Mouse (Mus musculus): ENCODE measurements at regions not wholly inside any gene's neighbourhood (a gene's known extent, or its start where the extent isn't known, plus 50 kb on each side); places are given as distances from the start of the nearest gene placed in this dataset.
"Not testable (repeated sequence)": the region's sequence is repeated elsewhere in the genome, so short reads cannot be mapped to it uniquely, and the experiment has no call there.

DNA sequence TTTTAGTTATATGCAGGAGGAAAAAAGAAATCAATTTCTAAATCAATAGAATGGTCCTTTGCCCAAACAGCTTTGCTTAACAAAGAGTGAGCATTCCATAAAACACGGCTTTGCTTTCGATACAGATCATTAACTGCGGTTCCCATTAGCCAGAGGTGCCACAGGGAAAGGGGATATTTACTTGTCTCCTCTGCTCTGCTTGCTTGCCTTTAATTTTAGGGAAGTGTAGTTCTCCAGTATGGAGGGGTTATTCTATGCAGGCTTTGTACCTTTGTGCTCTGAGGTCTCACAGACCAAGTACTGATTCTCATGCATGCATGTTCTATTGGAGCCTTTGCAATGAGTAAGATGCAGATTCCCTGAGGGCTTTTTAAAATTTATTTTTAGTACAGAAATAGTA lies 520.2 kb upstream of the Stxbp6 start:
- DNase-seq (ENCODE audit: low spot score in 2 of 2), result no peak

DNA sequence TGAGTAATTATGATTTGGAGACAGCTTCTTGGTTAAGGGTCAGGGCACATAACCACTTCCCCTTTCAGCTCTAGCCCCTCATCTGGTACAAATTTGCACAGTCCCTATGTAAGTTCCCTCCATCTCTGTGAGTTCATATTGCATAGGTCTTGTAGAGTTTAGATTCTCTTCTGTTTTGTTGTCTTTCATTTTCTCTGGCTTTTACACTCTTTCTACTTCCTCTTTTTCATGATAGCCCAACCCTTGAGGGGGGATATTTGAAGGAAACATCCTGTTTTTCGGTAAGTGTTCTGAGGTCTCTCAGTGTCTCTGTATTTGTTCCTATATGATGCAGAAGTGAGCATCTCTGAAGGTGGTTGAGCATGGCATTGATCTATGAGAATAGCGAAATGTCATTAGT lies 515.7 kb upstream of the Stxbp6 start:
- no peak for DNase-seq (ENCODE audit: low spot score in 2 of 2)

DNA sequence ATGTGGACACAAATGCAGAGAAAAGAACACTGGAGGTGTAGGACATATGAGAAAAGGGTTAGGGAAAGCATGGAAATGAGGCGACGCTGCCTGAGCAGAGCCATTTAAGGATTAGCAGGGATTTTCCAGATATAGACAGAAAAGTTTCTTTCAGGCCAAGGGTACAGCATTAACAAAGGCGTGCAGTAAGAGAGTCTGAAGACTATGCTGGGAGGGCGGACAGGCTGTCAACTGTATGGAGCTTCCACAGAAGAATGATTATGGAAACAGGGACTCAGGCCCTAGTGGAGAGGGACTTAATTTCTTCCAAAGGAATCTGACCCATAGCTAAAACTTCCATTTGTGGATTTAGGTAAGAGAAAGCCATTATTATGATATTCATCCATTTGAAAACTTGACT lies 511.3 kb upstream of the Stxbp6 start:
- no peak for DNase-seq (ENCODE audit: low spot score in 2 of 2)

DNA sequence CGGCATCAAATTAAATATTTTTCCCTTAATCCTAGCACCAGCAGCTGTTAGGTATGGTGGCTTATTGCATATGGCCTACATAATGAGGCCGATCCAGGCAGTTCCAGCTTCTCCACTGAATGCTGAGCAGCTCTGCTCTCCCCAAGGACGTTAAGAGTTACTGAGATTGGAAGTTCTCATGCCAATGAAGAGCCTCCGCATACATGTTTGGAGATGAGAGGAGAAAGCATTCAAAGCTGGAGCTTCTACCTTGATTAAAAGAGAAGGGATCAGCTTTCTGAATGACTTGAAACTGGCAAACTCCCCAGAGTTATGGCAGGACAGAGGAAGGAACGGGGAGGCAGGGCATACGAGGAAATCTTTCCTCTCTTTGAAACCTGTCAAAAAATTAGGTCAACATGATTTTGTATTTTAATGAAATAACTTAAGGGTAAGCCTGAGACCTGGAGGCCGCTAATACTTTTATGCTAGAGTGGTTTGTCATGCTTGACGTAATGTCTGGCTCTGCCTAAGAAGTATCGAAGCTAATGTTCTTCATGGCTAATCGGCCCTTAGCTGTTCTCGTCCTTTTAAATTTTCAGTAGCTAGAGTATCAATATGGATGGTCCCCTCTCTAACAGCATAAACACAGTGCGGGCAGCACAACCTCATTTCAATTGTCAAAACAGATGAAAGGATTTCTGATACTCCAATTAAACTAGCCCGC lies 489.0 kb upstream of the Stxbp6 start:
- no peak for DNase-seq (ENCODE audit: low spot score in 2 of 2)

DNA sequence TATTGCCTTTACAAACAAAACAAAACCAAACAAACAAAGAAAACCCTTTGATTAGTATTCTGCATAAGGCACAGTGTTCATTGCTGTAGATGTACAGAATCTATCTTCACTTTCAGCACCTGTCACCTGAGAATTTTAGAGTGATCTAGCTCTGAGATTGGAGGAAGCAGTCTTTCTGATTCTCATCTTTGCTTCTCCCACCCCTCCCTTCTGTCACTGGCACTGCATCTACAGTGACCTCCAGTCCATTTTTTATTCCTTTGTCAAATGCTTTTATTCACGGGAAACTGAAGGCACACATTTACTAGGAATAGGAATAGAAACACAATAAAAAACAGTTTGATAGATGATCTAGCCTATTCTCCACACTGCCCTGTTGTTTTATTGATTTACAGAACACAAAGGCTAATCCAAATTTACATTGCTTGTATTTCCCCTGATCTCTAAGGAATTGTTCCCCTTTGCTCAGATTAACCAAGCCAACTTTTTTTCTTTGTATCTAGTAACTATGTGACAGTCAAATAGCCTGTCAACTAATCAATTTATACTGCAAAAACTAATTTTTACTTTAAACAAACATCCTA lies 488.2 kb upstream of the Stxbp6 start:
- no peak for DNase-seq (ENCODE audit: low spot score in 2 of 2)

DNA sequence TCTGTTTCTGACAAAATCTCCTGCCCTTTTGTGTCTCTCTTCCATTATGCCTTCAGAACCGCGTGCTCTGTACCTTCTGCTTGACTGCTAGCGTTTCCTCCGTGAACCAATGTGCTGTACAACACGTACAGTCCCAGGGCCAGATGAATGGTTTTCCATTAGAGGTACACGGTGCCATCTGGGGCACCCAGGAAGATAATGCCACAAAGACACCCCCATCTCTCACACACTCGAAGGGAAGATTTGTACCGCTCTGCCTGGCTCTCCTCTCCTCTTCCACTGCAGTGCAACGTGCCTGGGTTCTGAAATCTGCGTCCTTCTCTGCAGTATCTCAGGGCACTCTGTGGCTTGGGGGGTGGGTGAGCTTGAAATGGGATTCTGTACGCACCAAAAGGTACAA lies 487.4 kb upstream of the Stxbp6 start:
- DNase-seq (ENCODE audit: low spot score in 2 of 2), result no peak

DNA sequence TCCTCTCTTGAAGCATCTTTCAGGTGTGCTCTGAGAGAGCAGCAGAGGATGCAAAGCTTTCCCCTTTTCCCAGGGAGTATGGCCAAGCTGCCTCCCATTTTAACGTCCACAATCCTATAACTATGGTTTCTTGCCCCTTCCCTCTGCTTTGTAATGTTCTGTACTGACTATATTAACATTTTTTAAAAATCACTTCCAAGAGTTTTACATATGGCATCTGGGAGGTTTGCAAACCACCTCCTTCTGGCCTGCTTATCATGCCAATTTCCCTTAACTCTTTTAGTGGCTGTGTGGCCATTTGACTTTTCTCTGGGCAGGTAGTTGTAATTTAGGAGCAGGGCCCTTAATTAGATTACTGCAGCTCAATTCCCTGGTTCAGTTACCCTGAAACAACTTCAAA lies 486.9 kb upstream of the Stxbp6 start:
- no peak for DNase-seq (ENCODE audit: low spot score in 2 of 2)

DNA sequence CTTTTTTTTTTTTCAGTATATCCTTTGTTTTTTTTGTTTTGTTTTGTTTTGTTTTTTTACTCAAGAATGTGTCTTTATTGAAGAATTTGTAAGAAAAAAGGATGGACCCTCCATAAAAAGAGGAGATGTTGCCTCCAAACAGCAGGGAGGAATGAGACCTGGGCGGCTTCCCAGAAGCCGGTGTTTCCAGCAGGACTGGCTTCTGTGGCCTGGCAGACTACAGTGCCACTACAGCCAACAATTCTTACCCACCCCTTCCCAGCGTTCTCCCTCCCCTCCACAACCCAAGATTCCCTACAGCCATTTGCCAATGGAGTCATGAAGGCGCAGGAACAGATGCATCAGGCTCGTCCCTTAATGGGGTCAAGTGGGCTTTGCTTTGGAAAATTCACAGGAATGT lies 475.4 kb upstream of the Stxbp6 start:
- not testable (repeated sequence) for DNase-seq (ENCODE audit: low spot score in 2 of 2)

DNA sequence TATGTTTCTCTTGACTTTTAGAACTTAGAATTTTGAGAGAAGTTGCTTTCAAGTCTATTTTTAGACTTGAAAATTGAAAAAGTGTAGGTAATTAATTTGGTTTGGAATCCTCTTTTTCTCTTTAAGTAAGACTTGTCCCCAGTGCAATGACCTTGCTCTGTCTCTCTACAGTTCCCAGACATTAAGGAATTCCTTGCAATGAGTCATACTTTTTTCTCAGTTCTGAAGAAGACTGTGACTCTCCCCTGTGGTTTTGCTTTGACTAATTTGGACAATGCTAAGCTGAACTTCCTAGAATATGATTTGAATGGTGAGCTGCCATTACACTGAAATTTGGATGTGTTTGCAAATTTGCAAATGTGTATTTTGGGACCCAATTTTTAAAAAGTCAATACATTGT lies 445.0 kb upstream of the Stxbp6 start:
- DNase-seq (ENCODE audit: low spot score in 2 of 2), result no peak

DNA sequence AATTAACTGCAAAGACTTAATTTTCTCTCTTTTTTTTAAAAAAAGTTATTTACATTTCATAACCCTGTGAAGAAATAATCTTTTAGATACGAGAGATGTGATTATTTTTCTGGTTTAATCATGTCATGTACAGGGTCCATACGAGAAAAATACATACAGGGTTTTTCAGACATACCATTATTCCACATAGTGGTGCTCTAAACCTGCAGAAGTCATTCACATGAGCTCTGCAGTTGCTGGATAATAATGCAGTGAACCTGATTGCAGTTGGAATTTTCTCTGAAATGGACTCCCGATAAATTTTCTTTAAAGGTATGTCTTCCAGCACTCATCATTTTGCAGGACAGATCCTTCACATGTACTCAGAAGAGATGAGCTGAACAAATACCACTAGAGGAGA lies 439.9 kb upstream of the Stxbp6 start:
- DNase-seq (ENCODE audit: low spot score in 2 of 2), result no peak

DNA sequence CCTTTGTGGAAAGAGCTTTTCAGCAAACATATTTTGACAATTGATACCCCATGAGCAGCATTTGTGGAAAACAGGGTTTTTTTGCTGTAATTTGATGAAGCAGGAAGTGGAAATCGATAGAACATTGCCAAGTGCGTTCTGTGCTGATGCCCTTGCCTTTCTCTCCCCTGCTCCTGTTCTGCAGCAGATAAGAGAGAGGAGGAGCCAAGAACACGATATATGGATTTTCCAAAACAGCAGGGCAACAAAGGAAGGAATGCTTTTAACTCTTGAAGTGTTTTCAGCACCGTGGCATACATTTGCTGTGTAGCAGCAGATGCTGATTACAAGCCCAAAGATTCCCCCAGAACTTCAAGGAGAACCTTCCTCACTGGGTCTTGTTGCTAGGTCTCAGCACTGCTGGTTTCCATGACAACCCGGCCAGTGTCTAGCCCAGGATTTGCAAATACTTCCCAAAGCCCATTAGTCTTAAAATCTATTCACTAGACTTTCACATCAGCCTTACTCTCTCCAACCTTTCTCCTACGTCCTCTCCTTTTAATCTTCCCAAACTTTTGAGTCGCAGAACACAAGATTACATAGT lies 433.0 kb upstream of the Stxbp6 start:
- DNase-seq (ENCODE audit: low spot score in 2 of 2), result peak; percentile 2 to 3

DNA sequence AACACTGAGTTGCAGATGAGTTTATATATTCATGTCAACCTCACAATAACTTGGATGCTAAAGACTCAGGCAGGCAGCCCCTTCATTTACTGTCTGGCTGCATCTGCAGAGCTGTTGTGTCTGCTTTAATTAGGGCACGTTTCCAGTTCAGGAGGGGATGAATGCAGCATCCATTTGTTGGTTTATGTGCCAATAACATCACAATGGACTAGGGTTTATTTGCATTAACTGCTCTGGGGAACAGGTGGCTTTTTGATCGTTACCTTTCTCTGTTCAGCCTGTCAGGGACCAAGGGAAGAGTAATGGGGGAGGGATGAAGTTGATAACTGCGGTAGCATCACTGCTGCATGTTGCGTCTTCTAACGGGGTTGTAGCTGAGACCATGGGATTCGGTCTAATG lies 425.3 kb upstream of the Stxbp6 start:
- no peak for DNase-seq (ENCODE audit: low spot score in 2 of 2)

DNA sequence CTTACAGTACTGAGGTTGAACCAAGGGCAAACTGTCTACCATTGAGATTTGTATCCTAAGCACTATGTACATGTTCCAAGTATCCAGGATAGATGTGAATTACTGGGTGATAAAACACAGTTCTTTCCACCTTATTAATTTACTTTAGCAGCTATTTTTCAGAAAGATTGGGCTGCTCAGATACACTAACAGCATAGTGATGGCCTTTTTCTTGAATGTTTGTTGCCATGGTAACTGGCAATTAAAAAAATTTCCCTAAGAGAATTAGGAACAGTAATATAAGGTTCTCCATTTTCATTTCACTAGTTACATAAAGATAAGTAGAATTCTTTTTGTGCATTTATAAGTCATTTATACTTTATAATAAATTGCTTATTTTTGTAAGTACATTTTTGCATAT lies 423.7 kb upstream of the Stxbp6 start:
- DNase-seq (ENCODE audit: low spot score in 2 of 2), result no peak

DNA sequence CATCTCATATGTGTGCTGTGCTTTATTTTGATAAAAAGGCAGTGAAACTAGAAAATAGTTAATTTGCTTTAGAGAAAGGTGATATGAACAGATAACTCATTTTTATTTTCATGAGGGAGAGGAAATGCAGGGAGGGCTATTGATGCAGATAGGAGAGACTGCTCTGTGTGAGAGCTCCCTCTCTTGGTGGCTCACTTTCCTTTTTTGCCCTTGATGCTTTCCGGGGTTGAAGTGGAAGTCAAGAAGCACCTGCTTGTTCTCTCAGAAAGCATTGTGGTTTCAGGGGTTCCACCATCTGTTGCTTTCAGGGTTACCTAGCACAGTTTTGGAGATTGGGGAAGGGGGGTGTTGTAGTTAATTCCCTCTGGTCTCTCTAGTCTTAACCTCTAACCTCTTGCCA lies 414.5 kb upstream of the Stxbp6 start:
- no peak for DNase-seq (ENCODE audit: low spot score in 2 of 2)

DNA sequence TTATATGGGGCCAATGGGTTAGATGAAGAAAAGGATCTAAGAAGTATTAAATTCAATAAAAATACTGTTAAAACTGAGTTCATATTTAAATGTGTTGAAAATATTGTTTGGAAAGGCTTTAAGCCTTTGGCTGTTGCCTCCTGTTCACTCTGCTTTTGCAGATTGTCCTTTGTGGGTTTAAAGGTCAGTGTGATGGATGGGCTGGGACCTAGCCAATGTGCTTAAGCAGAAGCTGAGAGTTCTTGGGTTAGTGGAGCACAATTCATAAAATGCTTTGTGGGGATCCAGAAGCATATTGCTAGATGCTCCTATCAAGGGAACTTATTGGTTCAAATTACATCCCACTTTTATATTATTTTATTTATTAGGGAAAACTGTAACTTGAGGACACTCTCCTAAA lies 402.4 kb upstream of the Stxbp6 start:
- no peak for DNase-seq (ENCODE audit: low spot score in 2 of 2)

DNA sequence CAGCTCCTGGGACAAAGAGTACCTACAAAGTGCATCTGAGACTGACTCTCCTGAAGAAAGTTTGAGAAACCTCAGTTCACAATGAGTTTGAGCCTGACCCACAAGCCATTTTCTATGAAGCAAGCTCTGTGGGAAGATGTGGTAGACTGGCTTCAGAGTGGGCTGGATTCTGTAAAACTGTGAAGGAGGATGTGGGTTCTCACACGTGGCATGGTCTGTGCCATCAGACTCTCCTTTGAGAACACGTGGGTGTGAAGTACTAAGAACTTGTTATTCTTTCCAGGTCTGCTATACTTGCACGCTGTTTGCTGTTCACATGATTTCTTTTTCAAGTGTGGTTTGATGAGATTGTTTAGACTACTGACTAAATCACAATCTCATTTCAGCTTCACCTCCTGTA lies 393.6 kb upstream of the Stxbp6 start:
- peak in 1 of 2 experiments; percentile 27 for DNase-seq (ENCODE audit: low spot score in 2 of 2)

DNA sequence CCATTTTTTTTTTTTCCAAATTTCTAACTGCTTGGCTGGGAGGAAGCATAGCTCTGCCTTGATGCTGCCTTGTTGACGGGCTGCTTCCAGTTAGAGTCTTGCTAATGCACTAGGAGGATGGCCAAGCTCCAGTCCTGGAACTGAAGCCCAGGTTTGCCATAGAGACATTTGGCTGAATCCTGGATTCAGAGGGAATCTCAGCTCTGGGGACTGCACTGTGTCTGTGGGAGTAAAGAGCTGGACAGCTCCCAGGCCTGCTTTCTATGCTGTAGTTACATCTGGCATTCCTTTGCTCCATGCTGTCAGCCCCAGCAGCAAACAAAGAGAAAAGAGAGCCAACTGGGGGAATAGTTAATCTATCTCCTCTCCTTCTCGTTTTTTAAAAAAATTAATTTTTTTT lies 392.5 kb upstream of the Stxbp6 start:
- DNase-seq (ENCODE audit: low spot score in 2 of 2), result peak; percentile 58 to 71

DNA sequence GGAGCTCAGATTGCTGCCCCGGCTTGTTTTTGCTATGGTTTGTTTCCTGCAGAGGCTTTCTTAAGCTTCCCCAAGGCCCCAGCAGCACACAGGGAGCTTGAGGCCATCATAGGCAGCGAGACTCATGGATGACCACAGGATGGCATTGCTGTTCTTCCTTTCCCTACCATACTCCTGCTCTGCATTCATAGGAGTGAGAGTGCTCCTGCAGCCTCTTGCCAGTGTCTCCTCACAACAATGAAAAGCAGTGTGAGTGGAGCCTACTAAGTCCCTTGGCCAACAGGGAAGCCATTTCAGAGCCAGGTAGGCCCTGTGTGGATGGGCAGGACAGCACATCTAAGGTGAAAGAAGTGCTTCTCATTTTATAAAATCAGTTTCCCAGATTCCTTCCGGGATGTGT lies 391.6 kb upstream of the Stxbp6 start:
- DNase-seq (ENCODE audit: low spot score in 2 of 2), result peak; percentile 51 to 76

DNA sequence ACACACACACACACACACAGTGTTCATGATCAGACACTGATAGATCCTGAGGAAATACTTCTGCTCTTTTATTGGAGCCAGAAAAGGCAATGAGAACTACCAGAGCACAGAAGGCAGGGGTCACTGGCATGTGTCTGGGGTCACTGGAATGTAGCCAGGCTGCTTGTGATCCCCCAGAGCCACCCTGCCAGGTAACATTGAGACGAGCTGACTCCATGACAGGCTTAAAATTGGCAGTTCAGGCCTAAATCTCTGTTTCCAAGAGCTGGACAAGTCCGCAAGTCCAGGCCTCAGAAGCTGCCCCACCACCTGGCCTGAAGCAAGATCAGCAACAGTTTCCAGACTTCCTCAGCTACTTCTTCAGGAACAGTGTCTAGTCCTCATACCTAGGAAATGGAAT lies 390.4 kb upstream of the Stxbp6 start:
- DNase-seq (ENCODE audit: low spot score in 2 of 2), result no peak

DNA sequence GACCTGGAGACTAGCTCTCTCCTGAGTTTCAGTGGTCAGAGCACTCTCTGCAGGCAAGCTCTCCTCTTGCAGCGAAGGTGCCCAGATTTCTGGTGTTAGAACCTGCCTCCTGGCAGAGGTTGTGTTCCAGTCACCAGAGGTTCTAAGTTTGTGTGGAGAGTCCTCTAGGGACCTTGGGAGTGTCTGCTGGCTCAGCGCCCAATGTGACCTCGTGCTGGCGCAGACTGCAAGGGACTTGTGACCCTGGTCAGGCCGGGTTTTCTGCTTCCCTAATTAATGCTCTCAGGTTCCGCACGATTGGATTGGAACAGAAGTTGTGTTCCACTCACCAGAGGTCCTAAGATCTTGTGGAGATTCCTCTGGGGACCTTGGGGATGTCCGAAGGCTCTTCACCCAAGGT lies 384.2 kb upstream of the Stxbp6 start:
- DNase-seq (ENCODE audit: low spot score in 2 of 2), result not testable (repeated sequence)

DNA sequence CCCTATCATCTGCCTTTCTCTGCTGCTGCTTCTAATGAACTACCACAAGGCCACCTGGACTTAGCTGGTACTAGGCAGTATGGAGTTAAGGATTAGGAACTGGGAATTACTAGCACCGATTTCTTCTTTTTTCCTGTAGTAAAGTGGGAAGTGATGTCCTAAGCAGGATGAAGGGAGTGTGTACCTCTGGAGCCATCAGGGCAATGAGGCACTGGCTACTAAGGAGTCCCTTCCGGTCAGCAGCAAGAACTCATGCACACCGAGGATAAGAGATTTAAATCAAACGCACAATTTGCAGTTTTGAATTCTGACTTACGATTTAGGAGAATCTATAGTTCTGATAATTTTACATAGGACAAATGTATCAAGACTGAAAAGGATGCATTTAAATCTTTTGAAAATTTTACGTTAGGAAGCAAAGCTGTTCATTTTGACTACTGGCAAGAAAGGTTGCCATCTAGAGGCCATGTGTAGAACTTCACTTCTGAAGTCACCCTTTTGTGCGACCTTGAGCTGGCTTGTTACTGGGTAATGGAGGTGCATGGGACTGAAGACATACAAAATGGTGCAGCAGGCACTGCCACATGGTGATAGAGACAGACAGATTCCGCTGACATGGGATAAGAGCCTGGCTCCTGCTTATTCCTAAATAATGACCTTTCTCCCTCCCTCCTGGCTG lies 369.1 kb upstream of the Stxbp6 start:
- DNase-seq (ENCODE audit: low spot score in 2 of 2), result peak in 1 of 2 experiments; percentile 49

DNA sequence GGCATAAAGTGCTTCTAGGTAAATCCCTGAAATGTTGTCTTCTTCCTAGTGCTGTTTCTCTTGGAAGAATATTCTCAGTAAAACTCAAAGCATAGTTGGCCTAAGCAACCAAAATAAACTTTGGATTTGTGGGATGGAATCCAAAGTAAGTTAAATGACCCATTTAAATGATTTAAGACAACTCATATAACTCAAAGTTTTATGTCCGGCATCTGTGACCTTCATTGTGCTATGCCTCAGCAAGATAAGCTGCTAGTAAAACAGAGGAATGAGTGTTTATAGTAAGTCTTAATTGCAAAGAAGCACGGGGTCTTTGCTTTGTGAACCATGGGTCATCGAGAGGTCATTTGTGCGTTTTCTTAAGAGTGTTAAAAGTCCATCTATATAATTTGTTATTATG lies 368.0 kb upstream of the Stxbp6 start:
- no peak for DNase-seq (ENCODE audit: low spot score in 2 of 2)

DNA sequence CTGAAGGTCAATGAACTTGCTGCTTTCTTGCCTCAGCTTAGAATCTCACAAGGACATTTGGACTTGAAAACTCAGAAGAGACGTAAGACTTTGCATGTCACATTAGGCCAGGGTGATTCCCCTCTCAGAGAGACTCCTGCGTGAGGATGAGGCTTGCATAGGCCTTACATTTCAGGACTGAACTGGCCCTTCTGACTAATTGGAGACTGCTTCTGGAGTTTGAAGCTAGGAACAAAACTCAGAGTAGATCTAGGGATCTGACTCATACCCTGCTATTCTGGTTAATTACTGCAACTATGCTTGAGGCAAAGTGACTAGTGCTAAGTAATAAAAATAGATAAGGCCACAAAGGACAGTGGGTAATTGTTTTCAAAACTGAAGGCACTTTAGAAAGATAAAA lies 365.2 kb upstream of the Stxbp6 start:
- DNase-seq (ENCODE audit: low spot score in 2 of 2), result peak in 1 of 2 experiments; percentile 3

All from frontal cortex, postnatal 36 days (tissue).